Mouse (Mus musculus): ENCODE results near the gene Phactr1. TPM values are rescaled to one million over a fixed set of nuclear protein-coding genes. Genes with fewer than 3 reads are reported as not detected.

The Phactr1 gene
- polyA plus RNA-seq, 1 experiment from 2014 or later = 14.5 TPM

DNA sequence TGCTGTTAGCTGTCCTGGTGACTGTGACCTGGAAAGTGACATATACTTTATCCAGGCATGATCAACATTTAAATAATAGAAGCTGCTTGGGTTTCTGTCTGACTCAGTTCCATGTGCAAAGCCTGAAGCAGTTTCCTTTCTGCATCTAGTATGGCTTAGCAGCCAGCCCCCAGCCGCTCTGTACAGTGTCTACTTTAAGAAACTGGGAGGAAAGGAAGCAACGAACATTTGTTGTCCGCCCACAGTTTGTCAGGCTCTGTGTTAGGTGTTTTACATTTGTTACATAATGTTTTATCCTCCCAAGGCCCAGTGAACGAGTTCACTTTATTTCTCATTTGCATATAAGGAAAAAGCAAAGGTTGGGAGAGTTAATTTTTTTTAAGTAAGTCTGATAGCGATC is 16.2 kb downstream of the Phactr1 start:
- Histone ChIP-seq H3K9ac (ENCODE audit: low read depth, low read length) (no peak overlapping the region), H3K4me3 (ENCODE audit: low read depth, low read length) (no peak overlapping the region), H3K27me3 (replicated peaks; ENCODE audit: control insufficient read depth, insufficient read depth, low read length) (no peaks in the 10 kb centered on the region), H3K36me3 (ENCODE audit: control insufficient read depth, insufficient read depth, low read length) (no peaks in the 10 kb centered on the region), H3K4me1 (ENCODE audit: control insufficient read depth, insufficient read depth, low read length) (no peaks in the 10 kb centered on the region), H3K9me3 (ENCODE audit: control insufficient read depth, low read length) (no peaks in the 10 kb centered on the region), H3K27ac (replicated peaks; ENCODE audit: low read depth, low read length) (no peak overlapping the region), H3K4me2 (ENCODE audit: low read depth, low read length) (no peak overlapping the region)
- ATAC-seq (ENCODE audit: low read depth) = no peak
- DNase-seq (ENCODE audit: low spot score) = no peak
- WGBS = 66% methylated on average over 5 of the region's 5 CpGs

DNA sequence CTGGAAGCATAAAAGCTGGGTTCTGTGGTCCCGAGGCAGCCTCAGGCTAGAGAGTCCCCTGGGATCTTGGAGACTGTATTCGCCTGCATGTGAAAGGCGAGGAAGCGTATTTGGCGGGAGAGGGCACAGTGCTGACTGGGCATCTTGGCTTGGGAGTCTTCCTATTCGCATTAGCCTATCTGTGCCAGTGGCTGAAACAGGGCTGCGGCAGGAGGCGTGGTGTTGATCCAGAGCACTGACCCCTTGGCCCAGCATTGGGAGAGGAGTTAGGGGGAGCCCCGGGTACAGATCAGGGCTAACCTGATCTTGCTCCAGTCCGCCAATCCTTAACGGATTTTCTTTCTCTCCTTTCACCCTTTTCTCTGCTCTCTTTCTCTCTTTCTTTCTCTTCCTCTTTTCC is 28.7 kb downstream of the Phactr1 start:
- DNase-seq (ENCODE audit: low spot score) (no peak), ATAC-seq (ENCODE audit: low read depth) (peak; percentile 30; the same call in 1 of the 2 replicates)
- Histone ChIP-seq H3K27ac (replicated peaks; ENCODE audit: low read depth, low read length) (no peak overlapping the region), H3K4me1 (ENCODE audit: control insufficient read depth, insufficient read depth, low read length) (0 out of 2 replicates have a peak, but pooled peaks cover 4% of the 10 kb centered on the region), H3K36me3 (ENCODE audit: control insufficient read depth, insufficient read depth, low read length) (no peaks in the 10 kb centered on the region), H3K4me3 (ENCODE audit: low read depth, low read length) (peak overlapping the region; percentile 32; the same call in 1 of the 2 replicates), H3K27me3 (replicated peaks; ENCODE audit: control insufficient read depth, insufficient read depth, low read length) (peaks cover 38% of the 10 kb centered on the region), H3K9ac (ENCODE audit: low read depth, low read length) (no peak overlapping the region), H3K4me2 (ENCODE audit: low read depth, low read length) (peak overlapping the region; percentile 46; the same call in 1 of the 2 replicates), H3K9me3 (ENCODE audit: control insufficient read depth, low read length) (no peaks in the 10 kb centered on the region)
- 4% methylated on average over 10 of the region's 11 CpGs for WGBS

DNA sequence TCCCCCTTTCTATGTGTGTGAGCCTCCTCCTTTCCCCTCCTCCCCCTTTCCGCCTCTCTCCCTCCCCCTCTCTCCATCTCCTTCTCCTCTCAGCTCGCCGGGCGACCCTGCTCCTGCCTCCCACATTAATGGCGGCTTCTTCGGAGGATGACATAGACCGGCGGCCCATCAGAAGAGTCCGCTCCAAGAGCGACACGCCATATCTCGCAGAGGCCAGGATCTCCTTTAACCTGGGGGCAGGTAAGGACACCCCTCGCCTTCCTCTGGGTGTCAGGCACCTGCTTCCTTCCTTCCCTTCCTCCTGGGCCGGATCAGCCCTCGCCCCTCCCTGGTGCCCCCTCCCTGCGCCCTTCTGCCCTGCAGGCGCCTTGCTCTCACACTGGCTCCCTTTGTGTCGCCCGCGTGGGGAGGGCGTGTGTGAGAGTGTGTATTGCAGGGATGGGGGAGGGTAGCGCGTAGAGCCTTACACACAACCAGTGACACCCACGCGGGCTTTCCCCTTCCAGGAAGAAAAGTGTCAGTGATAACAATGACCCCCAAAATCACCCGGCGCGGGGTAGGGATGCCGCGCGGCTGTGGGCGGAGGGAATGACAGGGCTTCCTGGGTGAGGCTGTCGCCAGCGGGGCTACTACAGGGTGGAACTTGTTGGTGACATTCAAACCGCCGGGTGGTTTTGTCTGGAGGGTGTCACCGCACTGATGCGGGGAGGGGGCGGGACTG is 29.3 kb downstream of the Phactr1 start:
- Histone ChIP-seq H3K4me1 (ENCODE audit: control insufficient read depth, insufficient read depth, low read length) (0 out of 2 replicates have a peak, but pooled peaks cover 4% of the 10 kb centered on the region), H3K9ac (ENCODE audit: low read depth, low read length) (peak overlapping the region; percentile 28; the same call in 1 of the 2 replicates), H3K4me3 (ENCODE audit: low read depth, low read length) (peak overlapping the region; percentile 32), H3K27ac (replicated peaks; ENCODE audit: low read depth, low read length) (no peak overlapping the region), H3K36me3 (ENCODE audit: control insufficient read depth, insufficient read depth, low read length) (no peaks in the 10 kb centered on the region), H3K4me2 (ENCODE audit: low read depth, low read length) (peak overlapping the region; percentile 46), H3K27me3 (replicated peaks; ENCODE audit: control insufficient read depth, insufficient read depth, low read length) (peaks cover 38% of the 10 kb centered on the region), H3K9me3 (ENCODE audit: control insufficient read depth, low read length) (no peaks in the 10 kb centered on the region)
- ATAC-seq (ENCODE audit: low read depth) (peak; percentile 77), DNase-seq (ENCODE audit: low spot score) (no peak)
- under 1% methylated on average over 39 of the region's 39 CpGs for WGBS

DNA sequence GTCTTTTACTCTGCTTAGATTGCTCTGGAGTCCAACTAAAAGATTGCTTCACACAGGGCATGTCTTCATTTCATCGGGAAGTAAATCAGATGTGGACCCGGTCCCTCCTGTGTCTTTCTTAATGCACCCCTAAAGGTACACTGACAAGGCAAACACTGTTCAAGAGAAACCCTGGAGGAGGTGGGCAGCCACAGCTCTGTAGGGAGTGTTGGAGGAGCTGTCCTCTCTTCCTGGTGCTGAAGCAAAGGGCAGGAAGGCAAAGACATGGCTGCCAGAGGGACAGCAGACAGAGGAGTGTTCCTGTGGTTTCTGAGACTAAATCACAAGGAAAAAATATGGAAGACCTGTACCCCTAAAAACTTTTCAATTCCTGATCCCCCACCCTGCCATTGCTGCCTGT is 31.1 kb downstream of the Phactr1 start:
- Histone ChIP-seq H3K9me3 (ENCODE audit: control insufficient read depth, low read length) (no peaks in the 10 kb centered on the region), H3K9ac (ENCODE audit: low read depth, low read length) (no peak overlapping the region), H3K4me1 (ENCODE audit: control insufficient read depth, insufficient read depth, low read length) (0 out of 2 replicates have a peak, but pooled peaks cover 4% of the 10 kb centered on the region), H3K36me3 (ENCODE audit: control insufficient read depth, insufficient read depth, low read length) (no peaks in the 10 kb centered on the region), H3K4me3 (ENCODE audit: low read depth, low read length) (no peak overlapping the region), H3K27ac (replicated peaks; ENCODE audit: low read depth, low read length) (no peak overlapping the region), H3K27me3 (replicated peaks; ENCODE audit: control insufficient read depth, insufficient read depth, low read length) (peaks cover 38% of the 10 kb centered on the region), H3K4me2 (ENCODE audit: low read depth, low read length) (no peak overlapping the region)
- ATAC-seq (ENCODE audit: low read depth) = no peak
- peak; percentile 62 for DNase-seq (ENCODE audit: low spot score)
- WGBS = 27% methylated on average over 2 of the region's 2 CpGs

DNA sequence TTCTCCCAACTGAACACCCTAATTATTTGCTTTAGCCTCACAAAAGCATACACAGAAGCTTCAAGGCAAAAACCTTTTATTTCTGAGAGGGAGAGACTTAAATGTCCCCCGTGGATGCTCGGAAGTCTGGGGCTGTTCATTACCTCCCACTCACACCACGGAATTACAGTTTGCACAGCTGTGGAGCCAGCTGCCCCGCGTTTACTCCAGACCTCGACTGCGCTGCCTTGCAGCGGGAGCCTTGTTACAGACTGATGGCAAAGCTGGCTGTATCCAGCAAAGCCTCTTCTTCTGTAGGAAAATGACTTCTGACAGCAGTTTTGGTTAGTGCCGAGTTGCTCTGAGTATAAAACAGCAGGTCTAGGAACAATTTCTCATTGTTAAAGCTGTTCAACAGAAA is 39.0 kb downstream of the Phactr1 start:
- no peaks in the 10 kb centered on the region for H3K36me3 ChIP-seq (ENCODE audit: control insufficient read depth, insufficient read depth, low read length)
- no peaks in the 10 kb centered on the region for H3K4me1 ChIP-seq (ENCODE audit: control insufficient read depth, insufficient read depth, low read length)
- peaks cover 7% of the 10 kb centered on the region; the same call in 1 of the 2 replicates for H3K27me3 ChIP-seq (replicated peaks; ENCODE audit: control insufficient read depth, insufficient read depth, low read length)
- ATAC-seq (ENCODE audit: low read depth) = no peak
- DNase-seq (ENCODE audit: low spot score) = no peak
- H3K27ac ChIP-seq (replicated peaks; ENCODE audit: low read depth, low read length) = no peak overlapping the region
- H3K4me2 ChIP-seq (ENCODE audit: low read depth, low read length) = no peak overlapping the region
- no peak overlapping the region for H3K9ac ChIP-seq (ENCODE audit: low read depth, low read length)
- no peaks in the 10 kb centered on the region for H3K9me3 ChIP-seq (ENCODE audit: control insufficient read depth, low read length)
- WGBS = 18% methylated on average over 9 of the region's 9 CpGs
- no peak overlapping the region for H3K4me3 ChIP-seq (ENCODE audit: low read depth, low read length)

DNA sequence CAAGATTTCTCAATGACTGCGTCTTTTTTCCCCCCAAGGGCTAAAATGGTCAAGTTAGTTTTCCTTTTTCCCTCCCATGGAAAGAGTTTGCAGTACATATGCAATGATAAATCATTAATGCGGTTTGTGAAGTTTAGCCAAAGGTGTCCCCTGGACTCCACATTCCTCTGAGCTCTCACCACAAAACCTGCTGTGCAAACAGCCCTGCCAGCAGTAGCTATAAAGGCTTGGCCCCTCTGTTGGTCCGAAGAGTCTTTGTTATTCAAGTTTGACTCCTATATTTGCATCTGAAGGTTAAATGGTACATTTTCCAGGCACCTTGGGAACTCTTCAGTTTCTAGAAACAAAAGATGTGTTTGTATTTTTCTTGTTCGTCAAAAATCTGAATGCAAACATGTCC is 39.7 kb downstream of the Phactr1 start:
- DNase-seq (ENCODE audit: low spot score) (no peak), ATAC-seq (ENCODE audit: low read depth) (no peak)
- Histone ChIP-seq H3K4me2 (ENCODE audit: low read depth, low read length) (no peak overlapping the region), H3K9me3 (ENCODE audit: control insufficient read depth, low read length) (no peaks in the 10 kb centered on the region), H3K36me3 (ENCODE audit: control insufficient read depth, insufficient read depth, low read length) (no peaks in the 10 kb centered on the region), H3K4me1 (ENCODE audit: control insufficient read depth, insufficient read depth, low read length) (no peaks in the 10 kb centered on the region), H3K9ac (ENCODE audit: low read depth, low read length) (no peak overlapping the region), H3K27ac (replicated peaks; ENCODE audit: low read depth, low read length) (no peak overlapping the region), H3K4me3 (ENCODE audit: low read depth, low read length) (no peak overlapping the region), H3K27me3 (replicated peaks; ENCODE audit: control insufficient read depth, insufficient read depth, low read length) (peaks cover 7% of the 10 kb centered on the region; the same call in 1 of the 2 replicates)
- WGBS = 37% methylated on average over 4 of the region's 4 CpGs

DNA sequence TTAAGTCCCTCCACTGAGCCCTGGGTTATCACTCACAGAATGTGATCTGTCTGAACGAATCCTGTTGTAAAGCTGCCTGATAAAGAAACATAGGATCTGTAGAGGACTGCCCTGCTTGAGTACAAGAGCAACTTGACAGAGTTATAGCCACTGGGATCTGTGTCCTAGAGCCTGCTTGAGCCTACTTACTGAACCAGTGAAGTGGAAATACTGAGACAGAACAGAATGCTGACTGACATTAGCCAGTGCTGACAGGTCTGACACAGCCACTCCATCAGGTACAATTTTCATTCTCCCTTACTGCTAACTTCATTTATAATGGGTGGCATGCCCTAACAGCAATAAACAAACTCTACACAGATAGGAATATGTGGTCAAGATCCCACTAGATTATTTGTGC is 40.2 kb downstream of the Phactr1 start:
- DNase-seq (ENCODE audit: low spot score) = no peak
- no peaks in the 10 kb centered on the region for H3K36me3 ChIP-seq (ENCODE audit: control insufficient read depth, insufficient read depth, low read length)
- H3K9ac ChIP-seq (ENCODE audit: low read depth, low read length) = no peak overlapping the region
- H3K9me3 ChIP-seq (ENCODE audit: control insufficient read depth, low read length) = no peaks in the 10 kb centered on the region
- no peak overlapping the region for H3K4me3 ChIP-seq (ENCODE audit: low read depth, low read length)
- 17% methylated on average over 1 of the region's 1 CpGs for WGBS
- H3K4me1 ChIP-seq (ENCODE audit: control insufficient read depth, insufficient read depth, low read length) = no peaks in the 10 kb centered on the region
- ATAC-seq (ENCODE audit: low read depth) = no peak
- peaks cover 7% of the 10 kb centered on the region; the same call in 1 of the 2 replicates for H3K27me3 ChIP-seq (replicated peaks; ENCODE audit: control insufficient read depth, insufficient read depth, low read length)
- no peak overlapping the region for H3K27ac ChIP-seq (replicated peaks; ENCODE audit: low read depth, low read length)
- H3K4me2 ChIP-seq (ENCODE audit: low read depth, low read length) = no peak overlapping the region

DNA sequence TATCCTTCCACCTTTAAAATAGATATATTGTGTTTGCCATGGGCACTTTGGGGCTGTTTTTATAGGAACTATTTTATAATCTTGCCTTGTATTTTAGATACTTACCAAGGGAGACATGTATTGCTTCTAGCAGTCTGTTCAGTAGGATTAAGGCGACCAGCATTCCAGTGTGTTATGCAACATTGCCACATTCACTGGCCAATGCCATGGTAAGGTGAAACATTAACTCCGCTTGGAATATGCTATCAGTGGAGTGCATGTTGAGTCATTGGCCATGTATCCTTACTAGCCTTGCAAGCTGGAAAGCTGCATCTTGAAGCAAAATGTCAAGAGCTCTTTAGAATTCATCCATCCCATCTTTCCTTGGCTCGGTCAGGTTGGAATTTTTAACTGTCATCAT is 43.6 kb downstream of the Phactr1 start:
- H3K4me2 ChIP-seq (ENCODE audit: low read depth, low read length) = no peak overlapping the region
- WGBS = 76% methylated on average over 3 of the region's 3 CpGs
- no peaks in the 10 kb centered on the region for H3K36me3 ChIP-seq (ENCODE audit: control insufficient read depth, insufficient read depth, low read length)
- H3K9ac ChIP-seq (ENCODE audit: low read depth, low read length) = no peak overlapping the region
- H3K4me1 ChIP-seq (ENCODE audit: control insufficient read depth, insufficient read depth, low read length) = no peaks in the 10 kb centered on the region
- no peak overlapping the region for H3K27ac ChIP-seq (replicated peaks; ENCODE audit: low read depth, low read length)
- no peaks in the 10 kb centered on the region for H3K27me3 ChIP-seq (replicated peaks; ENCODE audit: control insufficient read depth, insufficient read depth, low read length)
- H3K9me3 ChIP-seq (ENCODE audit: control insufficient read depth, low read length) = no peaks in the 10 kb centered on the region
- no peak overlapping the region for H3K4me3 ChIP-seq (ENCODE audit: low read depth, low read length)
- DNase-seq (ENCODE audit: low spot score) (no peak), ATAC-seq (ENCODE audit: low read depth) (no peak)

DNA sequence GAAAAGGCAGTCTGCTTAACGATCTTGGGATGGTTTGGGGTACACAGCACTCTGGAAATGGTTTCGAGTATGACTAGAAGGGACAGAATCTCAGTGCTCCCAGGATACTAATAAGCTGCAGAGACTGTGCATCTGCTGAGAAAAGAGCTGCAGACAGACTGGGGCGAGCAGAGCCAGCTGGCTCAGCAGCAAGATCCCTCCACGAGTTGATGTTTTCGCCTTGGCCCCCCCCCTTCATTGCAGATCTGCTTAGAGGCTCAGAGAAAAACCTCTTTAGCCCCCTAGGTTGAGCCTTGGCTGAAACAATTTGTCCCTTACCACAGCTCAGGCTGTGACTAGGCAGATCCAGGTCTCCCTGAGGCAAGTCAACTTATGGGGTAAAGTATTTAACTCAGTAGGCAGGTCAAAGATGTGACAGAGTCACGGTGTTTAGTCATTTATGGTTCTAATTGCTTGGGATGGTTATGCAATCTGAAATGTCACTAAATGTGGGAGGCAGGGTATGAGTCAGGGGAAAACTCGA is 45.3 kb downstream of the Phactr1 start:
- H3K9ac ChIP-seq (ENCODE audit: low read depth, low read length) = no peak overlapping the region
- H3K4me3 ChIP-seq (ENCODE audit: low read depth, low read length) = no peak overlapping the region
- WGBS = 58% methylated on average over 7 of the region's 7 CpGs
- H3K27me3 ChIP-seq (replicated peaks; ENCODE audit: control insufficient read depth, insufficient read depth, low read length) = no peaks in the 10 kb centered on the region
- no peaks in the 10 kb centered on the region for H3K36me3 ChIP-seq (ENCODE audit: control insufficient read depth, insufficient read depth, low read length)
- no peak for DNase-seq (ENCODE audit: low spot score)
- no peak overlapping the region for H3K4me2 ChIP-seq (ENCODE audit: low read depth, low read length)
- H3K27ac ChIP-seq (replicated peaks; ENCODE audit: low read depth, low read length) = no peak overlapping the region
- no peaks in the 10 kb centered on the region for H3K9me3 ChIP-seq (ENCODE audit: control insufficient read depth, low read length)
- no peak for ATAC-seq (ENCODE audit: low read depth)
- no peaks in the 10 kb centered on the region for H3K4me1 ChIP-seq (ENCODE audit: control insufficient read depth, insufficient read depth, low read length)
